Mouse (Mus musculus) megakaryocyte progenitor cell, adult 5-6 weeks (primary cell): Measurements from ENCODE around the gene Cdkl2. TPM values are rescaled to one million over a fixed set of nuclear protein-coding genes. Genes with fewer than 3 reads are reported as not detected.
A peak's percentile ranks its signal among the peaks of the same experiment; 100 is the strongest.

ENCODE experiments used
- ATAC-seq: replicated peaks from 2 replicates; pipeline ENCODE4 v1.8.0; 2016; ENCODE audit warnings: mild to moderate bottlenecking, moderate TSS enrichment, inconsistent platforms; ENCODE audit not compliant: poor library complexity
- total RNA-seq, 2 experiments: library from RNA; stranded (forward) in 1 of 2; stranded (reverse) in 1 of 2; fragments of 157-497, 149-512 nt in 1 of 2; fragments of 200-1000 nt in 1 of 2; gene quantifications; 2 replicates each; pipeline versions ENCODE4 v1.2.3 to v1.2.4; 2015 to 2017

The Cdkl2 gene
- total RNA-seq, 2 experiments from 2014 or later, result not detected

DNA sequence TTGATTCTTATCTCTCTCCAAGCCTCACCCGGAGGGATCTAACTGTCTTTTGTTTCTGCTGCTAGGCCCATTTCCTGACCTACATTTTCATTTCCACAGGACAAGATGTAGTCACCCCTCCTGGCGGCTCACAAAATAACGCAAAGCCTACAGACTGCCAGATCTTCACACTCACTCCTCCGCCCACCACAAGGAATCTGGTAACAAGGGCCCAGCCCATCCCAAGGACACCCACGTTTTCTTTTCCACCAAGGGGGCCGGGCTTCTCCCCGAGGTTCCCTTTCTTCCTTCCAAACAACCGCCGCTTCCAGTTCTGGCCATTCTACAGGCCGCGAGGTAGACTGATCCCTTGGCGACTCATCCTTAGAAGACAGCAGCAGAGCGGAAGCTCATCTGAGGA, 49.1 kb downstream of the Cdkl2 start:
- ATAC-seq, result no peak

GRCm38 (mm10) chr5:91993061-91993460, 50.6 kb downstream of the Cdkl2 start:
- ATAC-seq, result no peak

GRCm38 (mm10) chr5:91991191-91991937, 52.3 kb downstream of the Cdkl2 start:
- no peak for ATAC-seq

DNA sequence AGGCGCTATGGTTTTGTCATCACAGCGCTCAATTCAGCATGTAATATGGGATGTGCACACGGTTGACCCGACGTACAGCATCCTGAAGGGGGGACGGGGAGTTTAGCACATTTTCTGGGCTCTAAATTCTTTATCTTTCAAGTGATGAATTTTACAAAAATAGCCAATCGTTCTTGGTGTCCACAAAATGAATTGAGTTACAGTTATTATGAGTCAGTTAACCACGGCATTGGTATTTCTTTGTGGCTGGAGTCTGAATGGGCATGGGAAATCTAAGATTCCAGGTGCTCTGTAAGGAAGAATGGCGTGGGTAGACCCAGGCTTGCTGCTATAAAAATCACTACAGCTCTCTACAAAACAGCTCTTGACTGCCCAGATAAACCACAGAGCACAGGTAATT, 54.4 kb downstream of the Cdkl2 start:
- no peak for ATAC-seq

DNA sequence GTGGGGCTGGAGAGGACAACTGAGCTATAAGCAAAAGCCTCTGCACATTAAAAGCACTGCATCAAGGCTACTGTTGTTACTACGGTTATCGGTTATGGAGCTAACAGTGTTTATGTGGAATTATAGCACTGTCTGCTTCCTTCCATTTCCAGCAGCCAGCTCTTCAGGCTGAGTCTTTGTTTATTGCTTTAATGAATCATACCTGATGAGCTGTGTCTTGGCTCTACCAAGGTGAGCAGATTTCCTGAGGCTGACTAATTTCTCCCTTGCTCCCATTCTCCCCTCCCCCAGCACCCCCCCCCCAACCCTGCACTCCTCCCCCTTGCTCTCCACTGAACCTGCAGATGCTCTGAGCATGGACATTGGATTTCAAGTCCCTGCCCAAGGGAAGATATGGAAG, 55.9 kb downstream of the Cdkl2 start:
- ATAC-seq, result no peak

GRCm38 (mm10) chr5:91987236-91987635, 56.4 kb downstream of the Cdkl2 start, which contains the start of gene Odaph:
Gene Odaph, plus strand, starts transcription at chr5:91987475.
- ATAC-seq, result no peak

GRCm38 (mm10) chr5:91985721-91986120, 58.0 kb downstream of the Cdkl2 start:
- no peak for ATAC-seq

DNA sequence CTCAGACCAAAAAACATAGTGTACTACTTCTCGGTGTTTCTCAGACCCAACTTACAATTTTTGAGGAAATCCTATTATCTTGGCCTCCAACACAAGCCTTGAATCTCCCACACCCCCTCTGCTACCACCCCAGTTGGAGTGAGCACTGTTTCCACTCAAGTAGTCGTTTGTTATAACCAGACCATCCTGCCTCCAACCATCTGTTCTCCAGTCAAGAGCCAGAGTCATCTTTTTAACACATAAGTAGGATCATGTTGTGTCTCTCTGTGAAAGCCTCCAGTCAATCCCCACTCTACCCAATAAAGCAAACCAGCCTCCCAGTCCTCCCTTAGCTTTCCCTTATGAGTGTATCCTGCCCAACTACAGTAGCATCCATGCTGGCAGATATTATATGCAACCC, 60.2 kb downstream of the Cdkl2 start:
- no peak for ATAC-seq

DNA sequence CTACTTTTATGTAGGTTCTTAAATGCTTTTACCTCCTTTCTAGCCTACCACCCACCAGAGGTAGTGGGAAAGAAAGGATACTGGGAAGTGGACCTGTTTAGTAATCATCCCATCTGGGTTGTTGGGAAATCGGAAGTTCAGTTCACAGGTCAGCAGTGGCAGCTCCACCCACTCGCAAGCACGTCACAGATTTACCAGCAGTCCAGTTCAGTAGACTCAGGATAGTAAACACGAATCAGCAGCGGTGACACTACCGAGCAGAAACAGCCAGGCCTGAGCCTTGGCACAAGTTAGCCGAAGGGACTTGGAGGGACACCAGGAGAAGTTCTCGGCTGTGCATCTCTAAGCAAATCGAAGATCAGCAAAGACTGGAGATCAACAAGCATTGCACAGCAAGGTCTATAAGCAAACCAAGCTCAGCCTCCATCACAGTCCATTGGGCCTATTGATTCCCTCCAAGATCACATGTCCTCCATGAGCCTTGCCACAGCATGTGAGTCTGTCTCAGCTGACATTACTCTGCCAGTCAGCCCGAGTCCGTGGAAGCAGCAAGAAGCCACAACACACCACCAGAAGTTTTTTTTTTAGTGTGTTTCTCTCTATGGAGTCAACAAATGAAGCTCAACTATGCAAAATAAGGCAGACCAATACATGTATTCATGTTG, 62.4 kb downstream of the Cdkl2 start:
- ATAC-seq, result no peak

- ATAC-seq, result peak; percentile 16; the same call in 1 of the 2 replicates
Observed at GRCm38 (mm10) chr5:91977397-91977770, 66.3 kb downstream of the Cdkl2 start.

DNA sequence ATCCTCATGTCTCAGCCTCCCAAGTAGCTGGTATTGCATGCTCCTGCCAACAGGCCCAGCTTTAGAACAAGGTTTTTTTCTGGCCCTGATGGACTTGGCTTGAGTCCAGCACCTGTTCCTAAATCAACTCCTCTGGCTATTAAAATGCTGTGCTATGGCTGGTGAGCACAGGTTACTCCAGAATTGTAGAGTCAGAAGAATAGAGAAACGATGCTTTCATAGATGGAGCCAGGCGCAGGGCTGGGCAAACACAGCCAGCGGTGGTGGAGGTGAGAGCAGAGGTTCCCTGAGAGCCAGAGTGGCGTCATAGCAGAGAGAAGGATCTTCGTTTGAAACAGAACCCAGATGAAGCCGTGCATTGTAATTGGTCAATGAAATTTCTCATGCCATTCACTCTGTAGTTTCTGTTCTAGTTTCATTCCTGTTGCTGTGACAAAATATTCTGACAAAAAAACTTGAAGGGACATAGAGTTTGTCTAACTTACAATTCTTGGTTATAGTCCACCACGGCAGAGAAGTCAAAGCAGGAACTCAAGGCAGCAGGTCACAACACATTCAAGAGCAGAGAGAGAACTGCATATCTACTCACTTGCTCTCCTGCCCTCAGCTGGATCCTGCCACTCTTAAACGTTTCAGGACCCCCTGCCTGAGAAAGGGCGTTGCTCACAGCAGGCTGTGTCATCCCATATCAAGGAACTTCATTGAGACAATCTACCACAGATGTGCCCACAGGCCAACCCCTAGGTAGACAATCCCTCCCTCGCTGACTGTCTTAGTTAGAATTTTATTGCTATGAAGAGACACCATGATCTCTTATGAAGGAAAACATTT, 66.9 kb downstream of the Cdkl2 start:
- ATAC-seq, result peak; percentile 54

- no peak for ATAC-seq
Observed at GRCm38 (mm10) chr5:91975758-91976157, 67.9 kb downstream of the Cdkl2 start.

- peak; percentile 84 for ATAC-seq
Observed at GRCm38 (mm10) chr5:91974002-91974401, 69.7 kb downstream of the Cdkl2 start.

DNA sequence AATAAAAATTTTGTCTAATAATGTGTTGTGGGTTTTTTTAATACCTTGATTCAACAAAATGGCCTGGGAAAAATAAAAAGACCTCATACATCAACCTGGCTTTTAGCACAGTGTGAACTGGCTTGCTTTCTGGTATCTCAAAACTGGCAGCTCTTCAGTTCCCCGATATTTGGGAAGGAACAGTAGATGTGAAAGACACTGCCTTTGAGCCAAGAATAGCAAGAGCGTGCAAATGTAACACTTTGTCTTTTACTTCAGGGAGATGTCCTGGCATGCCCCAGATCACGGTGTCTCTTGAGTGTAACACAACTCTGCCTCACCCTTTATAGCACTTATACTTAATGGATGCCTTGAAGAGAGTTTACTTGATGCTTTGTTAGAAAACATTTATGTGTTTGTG, 71.6 kb downstream of the Cdkl2 start:
- ATAC-seq, result no peak

GRCm38 (mm10) chr5:91962639-91963440, 80.8 kb downstream of the Cdkl2 start, which contains the start of gene Rchy1:
Gene Rchy1, minus strand, starts transcription at chr5:91963068.
- peak; percentile 83 for ATAC-seq

GRCm38 (mm10) chr5:91962259-91962638, 81.4 kb downstream of the Cdkl2 start:
- ATAC-seq, result peak; percentile 58

DNA sequence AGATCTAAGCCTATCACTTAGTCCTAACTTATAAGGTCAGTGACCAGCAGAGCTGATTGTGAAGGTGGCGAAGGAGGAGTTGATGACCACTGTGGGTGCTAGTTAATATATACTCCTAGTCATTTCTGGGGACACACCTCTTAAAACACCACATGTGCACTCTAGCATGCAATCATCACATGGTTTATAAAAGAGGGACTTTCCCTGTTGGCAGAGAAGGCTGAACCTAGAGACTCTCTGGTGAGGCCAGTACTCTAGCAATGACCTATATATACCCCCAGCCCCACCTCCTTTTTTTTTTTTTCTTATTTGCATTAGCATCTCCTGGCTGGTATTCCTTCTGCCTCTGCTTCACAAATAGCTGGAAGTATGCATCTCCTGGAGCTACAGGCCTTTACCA, 82.3 kb downstream of the Cdkl2 start:
- ATAC-seq, result peak; percentile 9; the same call in 1 of the 2 replicates

GRCm38 (mm10) chr5:91960606-91961254, 83.0 kb downstream of the Cdkl2 start:
- peak; percentile 30 for ATAC-seq

GRCm38 (mm10) chr5:91959986-91960385, 83.7 kb downstream of the Cdkl2 start:
- no peak for ATAC-seq

DNA sequence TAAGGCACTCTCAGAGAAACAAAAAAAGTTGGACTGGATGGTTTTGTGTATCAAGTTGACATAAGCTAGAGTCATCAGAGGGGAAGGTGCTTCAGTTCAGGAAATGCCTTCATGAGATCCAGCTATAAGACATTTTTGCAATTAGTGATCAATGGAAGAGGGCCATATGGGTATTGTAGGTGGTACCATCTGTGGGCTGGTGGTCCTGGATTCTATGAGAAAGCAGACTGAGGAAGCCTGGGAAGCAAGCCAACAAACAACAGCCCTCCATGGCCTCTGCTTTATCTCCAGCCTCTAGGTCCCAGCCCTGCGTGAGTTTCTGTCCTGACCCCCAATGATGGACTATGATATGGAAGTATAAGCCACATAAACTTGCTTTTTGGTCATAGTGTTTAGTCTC, 84.6 kb downstream of the Cdkl2 start:
- ATAC-seq, result no peak
